Mouse (Mus musculus) CH12.LX (cell line): Measurements from ENCODE around the gene Tm7sf2.

Experiments
- CHD1 ChIP-seq: IDR thresholded peaks from 2 replicates; pipeline ENCODE4 v1.6.1; 2012; ENCODE audit warnings: low read depth, low read length, improper control_type of control experiment, inconsistent platforms
- CTCF ChIP-seq, 2 experiments: IDR thresholded peaks in 1 of 2; conservative IDR thresholded peaks in 1 of 2; 2 replicates each; pipeline ENCODE4 v1.5.1; 2011 to 2012; ENCODE audit warnings: low read depth in 2 of 2, low read length in 2 of 2, improper control_type of control experiment in 1 of 2, inconsistent platforms in 1 of 2, mild to moderate bottlenecking in 1 of 2, moderate library complexity in 1 of 2
- EP300 ChIP-seq: IDR thresholded peaks from 2 replicates; pipeline ENCODE4 v1.6.1; 2011; ENCODE audit warnings: low read length, improper control_type of control experiment
- HCFC1 ChIP-seq: IDR thresholded peaks from 2 replicates; pipeline ENCODE4 v1.6.1; 2012; ENCODE audit warnings: low read depth, mild to moderate bottlenecking, inconsistent platforms, low read length, improper control_type of control experiment
- NRF1 ChIP-seq: IDR thresholded peaks from 2 replicates; pipeline ENCODE4 v1.6.1; 2014; ENCODE audit warnings: low read depth, mild to moderate bottlenecking, inconsistent platforms, low read length, improper control_type of control experiment, moderate library complexity
- POLR2A ChIP-seq: IDR thresholded peaks from 2 replicates; pipeline ENCODE4 v1.6.1; 2011; ENCODE audit warnings: low read depth, mild to moderate bottlenecking, improper control_type of control experiment, low read length
- USF1 ChIP-seq: IDR thresholded peaks from 2 replicates; pipeline ENCODE4 v1.6.1; 2014; ENCODE audit warnings: low read depth, mild to moderate bottlenecking, inconsistent platforms, low read length, improper control_type of control experiment

DNA sequence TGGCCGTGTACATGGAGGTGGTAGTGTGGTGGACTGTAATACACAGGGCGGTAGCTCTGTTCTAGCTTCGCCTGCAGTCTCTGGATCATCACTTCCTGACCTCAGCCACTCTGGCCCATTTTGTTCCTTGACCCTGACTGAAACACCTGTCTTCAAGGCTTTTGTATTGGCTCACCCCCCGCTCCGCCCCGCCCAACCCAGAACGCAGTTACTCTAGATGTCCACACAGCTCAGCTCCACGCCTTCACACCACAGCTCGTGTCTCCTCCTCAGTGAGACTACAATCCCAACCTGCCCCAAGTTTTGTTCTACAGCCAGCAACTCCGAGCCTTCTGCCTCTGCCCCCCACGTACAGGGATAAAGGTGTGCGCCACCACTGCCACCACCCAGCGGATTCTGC, 20.7 kb upstream of the Tm7sf2 start:
- no peak for TF ChIP-seq CHD1
- no peak for TF ChIP-seq CTCF (conservative IDR thresholded peaks at IDR 0.05 in 1 of 2, IDR thresholded peaks at IDR 0.05 in 1 of 2; ENCODE audit: low read depth in 2 of 2, low read length in 2 of 2)
- no peak for TF ChIP-seq POLR2A
- TF ChIP-seq USF1, result no peak
- no peak for TF ChIP-seq NRF1
- TF ChIP-seq HCFC1, result no peak
- no peak for TF ChIP-seq EP300
